ENCODE assay signal across 26 mouse cellular contexts in the genomic region with DNA sequence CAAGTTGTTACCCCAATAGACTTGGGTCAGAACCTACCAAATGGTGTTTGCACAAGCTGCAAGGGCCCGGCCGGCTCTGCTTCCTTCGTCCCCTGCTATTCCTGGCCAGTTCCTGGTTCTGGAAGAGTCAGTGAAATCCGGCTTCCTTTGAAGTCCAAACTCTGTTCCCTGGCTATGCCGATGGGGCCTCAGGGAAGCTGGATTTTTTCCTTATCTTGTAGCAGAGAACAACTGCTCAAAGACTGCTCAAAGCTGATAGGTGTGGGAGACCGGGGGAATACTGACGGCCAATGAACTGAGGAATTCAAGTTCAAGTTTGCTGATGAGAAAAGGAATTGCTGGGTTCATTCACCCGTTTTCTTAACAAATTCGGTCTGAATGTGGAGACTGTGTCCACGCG. TPM values are rescaled to one million over a fixed set of nuclear protein-coding genes. Genes with fewer than 3 reads are reported as not detected.
DNase-seq lines count a peak whose midpoint lies in the region; ATAC-seq and TF ChIP-seq lines count a peak whose summit lies in the region.
"Had no signal": no experiment of that assay in that cellular context is flagged by ENCODE, and none has a peak within 500 bp of the region (broad histone marks: within the 10 kb centered on the region; RNA-seq: fewer than 3 reads in every experiment).

No protein-coding gene starts in this region.

- no peak overlapping the region for H3K27ac ChIP-seq in heart, embryonic 11.5 days (ENCODE audit: low read depth, low read length)
- no peak overlapping the region for H3K27ac ChIP-seq in heart, embryonic 14.5 days (replicated peaks in 1 of 2; ENCODE audit: control insufficient read depth in 1 of 2, insufficient read depth in 1 of 2, low read depth in 2 of 2, low read length in 2 of 2)
- no peak overlapping the region for H3K27ac ChIP-seq in lung, embryonic 14.5 days (ENCODE audit: low read depth)
- H3K27ac ChIP-seq: embryonic facial prominence, embryonic 10.5 days; embryonic facial prominence, embryonic 13.5 days; forebrain, embryonic 12.5 days; forebrain, embryonic 15.5 days; hindbrain, embryonic 12.5 days; hindbrain, embryonic 15.5 days had no signal

- H3K4me2 ChIP-seq in heart, embryonic 11.5 days: peak overlapping the region; percentile 27
- H3K4me2 ChIP-seq in heart, embryonic 14.5 days (ENCODE audit: low read length): peak overlapping the region; percentile 40
- no peak overlapping the region for H3K4me2 ChIP-seq in lung, embryonic 14.5 days
- H3K4me2 ChIP-seq: embryonic facial prominence, embryonic 13.5 days; forebrain, embryonic 12.5 days; forebrain, embryonic 15.5 days; hindbrain, embryonic 12.5 days; hindbrain, embryonic 15.5 days had no signal

- no peak for TF ChIP-seq CTCF in lung, embryonic 14.5 days (IDR thresholded peaks at IDR 0.05; ENCODE audit: low read depth)

- DNase-seq in heart, postnatal 36 days: no peak
- no peak for DNase-seq in heart, postnatal 4 days
- peak; percentile 22 for DNase-seq in lung, embryonic 14.5 days
- no peak for DNase-seq in lung, adult 18-20 months
- DNase-seq in adrenal gland, adult (ENCODE audit: inconsistent age in 2 of 2, low spot score in 1 of 2): no peak
- DNase-seq: adrenal gland, adult 8-10 months; adrenal gland, postnatal 25 days; B cell, adult 2 months; cerebellum, adult 11-12 months; cerebellum, adult 8-10 months; cerebellum, postnatal 10 days; cerebellum, postnatal 36 days; embryo, embryonic 11 days; gastrocnemius, postnatal 25 days; kidney, adult 2 months had no signal

- peaks cover 12% of the 10 kb centered on the region for H3K4me1 ChIP-seq in heart, embryonic 11.5 days (ENCODE audit: control insufficient read depth, insufficient read depth, low read length)
- H3K4me1 ChIP-seq in heart, embryonic 14.5 days (ENCODE audit: control insufficient read depth in 2 of 2, insufficient read depth in 2 of 2, low read length in 2 of 2): peaks cover 15 to 19% of the 10 kb centered on the region in 2 experiments
- H3K4me1 ChIP-seq in lung, embryonic 14.5 days (ENCODE audit: insufficient read depth): no peaks in the 10 kb centered on the region
- H3K4me1 ChIP-seq: forebrain, embryonic 12.5 days; forebrain, embryonic 15.5 days; hindbrain, embryonic 15.5 days had no signal

- WGBS in heart, embryonic 11.5 days (ENCODE audit: insufficient replicate concordance): 27% methylated on average over 11 of the region's 11 CpGs
- WGBS in heart, embryonic 14.5 days: 21% methylated on average over 11 of the region's 11 CpGs
- WGBS in lung, embryonic 14.5 days: 38% methylated on average over 11 of the region's 11 CpGs

- intact Hi-C loops in heart, postnatal 36 days (cut with DNase I): no loop called here

- ATAC-seq in heart, embryonic 11.5 days (replicated peaks; ENCODE audit: insufficient number of reproducible peaks, low FRiP score, low TSS enrichment): no peak
- ATAC-seq in heart, embryonic 14.5 days (ENCODE audit: insufficient number of reproducible peaks, insufficient read depth, low FRiP score, low read depth): no peak
- no peak for ATAC-seq in lung, embryonic 14.5 days (ENCODE audit: insufficient read depth)
- ATAC-seq: forebrain, embryonic 15.5 days; Patski had no signal

- no peaks in the 10 kb centered on the region for H3K27me3 ChIP-seq in heart, embryonic 11.5 days (ENCODE audit: control insufficient read depth, insufficient read depth, low read length)
- no peaks in the 10 kb centered on the region for H3K27me3 ChIP-seq in heart, embryonic 14.5 days (ENCODE audit: control insufficient read depth, insufficient read depth, low read length)
- H3K27me3 ChIP-seq in lung, embryonic 14.5 days (ENCODE audit: insufficient read depth, low read length): no peaks in the 10 kb centered on the region
- H3K27me3 ChIP-seq: embryonic facial prominence, embryonic 13.5 days; forebrain, embryonic 12.5 days; forebrain, embryonic 15.5 days; hindbrain, embryonic 12.5 days; hindbrain, embryonic 15.5 days; Patski had no signal

- no peaks in the 10 kb centered on the region for H3K9me3 ChIP-seq in heart, embryonic 11.5 days (replicated peaks; ENCODE audit: control insufficient read depth, low read length)
- H3K9me3 ChIP-seq in heart, embryonic 14.5 days (ENCODE audit: control insufficient read depth, low read length): no peaks in the 10 kb centered on the region
- no peaks in the 10 kb centered on the region for H3K9me3 ChIP-seq in lung, embryonic 14.5 days (ENCODE audit: low read depth, low read length)
- H3K9me3 ChIP-seq: embryonic facial prominence, embryonic 10.5 days; embryonic facial prominence, embryonic 13.5 days; forebrain, embryonic 12.5 days; forebrain, embryonic 15.5 days; G1E; hindbrain, embryonic 12.5 days; hindbrain, embryonic 15.5 days had no signal

- H3K9ac ChIP-seq in heart, embryonic 11.5 days (ENCODE audit: low read depth, low read length): peak overlapping the region; percentile 2; the same call in 1 of the 2 replicates
- H3K9ac ChIP-seq in heart, embryonic 14.5 days (ENCODE audit: low read length): no peak overlapping the region
- H3K9ac ChIP-seq in lung, embryonic 14.5 days: no peak overlapping the region
- H3K9ac ChIP-seq: embryonic facial prominence, embryonic 13.5 days; forebrain, embryonic 12.5 days; forebrain, embryonic 15.5 days; hindbrain, embryonic 12.5 days; hindbrain, embryonic 15.5 days had no signal

- no peak overlapping the region for H3K4me3 ChIP-seq in heart, embryonic 11.5 days (ENCODE audit: low read depth, low read length)
- no peak overlapping the region for H3K4me3 ChIP-seq in heart, embryonic 14.5 days (ENCODE audit: control insufficient read depth in 1 of 2, insufficient read depth in 1 of 2, low read depth in 1 of 2, low read length in 2 of 2)
- H3K4me3 ChIP-seq in lung, embryonic 14.5 days (ENCODE audit: low read depth, low read length): no peak overlapping the region
- H3K4me3 ChIP-seq: embryonic facial prominence, embryonic 10.5 days; embryonic facial prominence, embryonic 13.5 days; erythroblast, embryonic 14.5 days; forebrain, embryonic 12.5 days; forebrain, embryonic 15.5 days; hindbrain, embryonic 12.5 days; hindbrain, embryonic 15.5 days had no signal

- no peaks in the 10 kb centered on the region for H3K36me3 ChIP-seq in heart, embryonic 11.5 days (ENCODE audit: control insufficient read depth, insufficient read depth, low read length)
- H3K36me3 ChIP-seq in heart, embryonic 14.5 days (ENCODE audit: control insufficient read depth, insufficient read depth, low read length): no peaks in the 10 kb centered on the region
- H3K36me3 ChIP-seq in lung, embryonic 14.5 days (ENCODE audit: insufficient read depth): no peaks in the 10 kb centered on the region
- H3K36me3 ChIP-seq: embryonic facial prominence, embryonic 10.5 days; embryonic facial prominence, embryonic 13.5 days; forebrain, embryonic 12.5 days; forebrain, embryonic 15.5 days; G1E; hindbrain, embryonic 12.5 days; hindbrain, embryonic 15.5 days had no signal

RNA-seq across cellular contexts. Expression of a gene that starts 13.7 kb away (rescaled TPM):
- polyA plus RNA-seq in heart, embryonic 11.5 days (2014; fragmentation: Nextera tagmentation; extraction: Ambion mirVana): 3.0 and 3.1 TPM in 2 replicates
- total RNA-seq in heart, postnatal 36 days (2021): 1 to 10 TPM; 2.8 to 3.2 TPM
- 3.3 and 3.5 TPM in 2 replicates for polyA plus RNA-seq in heart, embryonic 14.5 days (2014; fragmentation: Nextera tagmentation; extraction: Ambion mirVana)
- 1 to 10 TPM; 3.6 to 5.2 TPM for total RNA-seq in heart, postnatal 4 days (2021)
- 2.3 and 2.6 TPM in 2 replicates for polyA plus RNA-seq in lung, embryonic 14.5 days (2014; fragmentation: Nextera tagmentation; extraction: Ambion mirVana)
